Mouse (Mus musculus): ENCODE results near the gene Wnt4. TPM values are rescaled to one million over a fixed set of nuclear protein-coding genes. Genes with fewer than 3 reads are reported as not detected.

Wnt4 gene
- polyA plus RNA-seq, 1 experiment from 2014 or later, result 0.71 TPM

DNA sequence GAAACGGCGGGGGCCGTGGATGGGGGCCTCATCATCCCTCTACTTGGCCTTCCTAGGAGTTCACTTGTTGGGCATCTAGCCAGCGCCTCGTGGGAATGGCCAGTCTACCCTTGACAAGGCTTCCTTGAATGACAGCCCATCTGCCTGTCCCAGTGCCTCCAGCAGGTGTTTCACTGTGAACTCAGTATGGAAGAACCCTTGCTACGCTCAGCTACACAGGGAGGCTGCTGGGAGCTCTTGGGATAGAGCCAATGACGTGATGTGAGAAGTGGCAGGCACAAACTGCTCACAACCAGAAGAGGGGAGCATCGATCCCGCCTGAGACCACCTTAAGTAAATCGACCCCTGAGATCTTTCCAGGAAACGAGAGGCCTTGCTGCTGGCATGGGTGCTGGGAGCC, 23.7 kb upstream of the Wnt4 start:
- H3K4me1 ChIP-seq (ENCODE audit: control insufficient read depth, insufficient read depth, low read length), result no peaks in the 10 kb centered on the region
- no peak overlapping the region for H3K4me3 ChIP-seq (ENCODE audit: low read length)
- H3K9me3 ChIP-seq (replicated peaks; ENCODE audit: control insufficient read depth, low read length), result peaks cover 6% of the 10 kb centered on the region
- no peak overlapping the region for H3K4me2 ChIP-seq (ENCODE audit: low read depth, low read length)
- WGBS, result 56% methylated on average over 11 of the region's 11 CpGs
- no peaks in the 10 kb centered on the region for H3K27me3 ChIP-seq (ENCODE audit: control insufficient read depth, insufficient read depth, low read length)
- no peak overlapping the region for H3K9ac ChIP-seq (ENCODE audit: low read length)
- no peak overlapping the region for H3K27ac ChIP-seq (ENCODE audit: low read length)
- H3K36me3 ChIP-seq (ENCODE audit: control insufficient read depth, insufficient read depth), result no peaks in the 10 kb centered on the region
- no peak for ATAC-seq (replicated peaks; ENCODE audit: extremely low read depth, insufficient read depth, low FRiP score)

DNA sequence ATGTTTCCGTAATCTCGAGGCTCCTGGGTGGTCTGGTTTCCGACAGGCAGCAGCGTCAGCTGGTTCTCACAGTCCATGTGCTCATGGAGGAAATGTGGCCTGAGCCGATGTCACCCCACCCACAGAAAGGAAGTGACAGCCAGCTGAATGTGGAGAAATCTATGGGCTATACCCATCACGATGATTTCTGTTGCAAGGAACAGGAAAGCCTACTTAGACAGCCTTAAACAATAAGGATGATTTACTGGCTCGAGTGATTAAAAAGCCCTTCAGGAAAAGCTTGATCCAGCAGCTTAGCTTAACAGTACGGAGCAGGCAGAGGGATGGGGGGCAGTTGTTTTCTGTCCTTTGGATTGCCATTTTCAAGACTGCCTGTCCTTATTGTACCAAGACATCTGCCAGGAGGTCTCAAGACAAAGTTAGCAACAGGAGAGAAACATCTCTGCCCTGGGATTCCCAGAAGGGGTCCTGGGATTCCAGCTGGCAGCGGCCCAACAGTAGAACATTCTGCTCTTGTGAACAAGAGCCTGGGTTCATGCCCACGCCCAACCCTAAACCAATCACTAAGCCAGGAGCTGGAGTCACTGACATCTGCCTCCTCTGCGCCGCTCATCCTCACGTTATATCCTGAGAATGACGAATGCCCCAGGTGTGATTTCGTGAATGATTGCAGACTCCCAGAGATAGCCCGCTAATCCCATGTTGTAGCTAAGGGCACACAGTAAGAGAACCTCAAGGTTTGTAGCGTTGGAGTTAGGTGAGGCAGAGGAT, 22.9 kb upstream of the Wnt4 start:
- Histone ChIP-seq H3K27me3 (ENCODE audit: control insufficient read depth, insufficient read depth, low read length) (no peaks in the 10 kb centered on the region), H3K27ac (ENCODE audit: low read length) (no peak overlapping the region), H3K9ac (ENCODE audit: low read length) (no peak overlapping the region), H3K9me3 (replicated peaks; ENCODE audit: control insufficient read depth, low read length) (peaks cover 6% of the 10 kb centered on the region), H3K36me3 (ENCODE audit: control insufficient read depth, insufficient read depth) (no peaks in the 10 kb centered on the region), H3K4me1 (ENCODE audit: control insufficient read depth, insufficient read depth, low read length) (no peaks in the 10 kb centered on the region), H3K4me2 (ENCODE audit: low read depth, low read length) (no peak overlapping the region), H3K4me3 (ENCODE audit: low read length) (no peak overlapping the region)
- no peak for ATAC-seq (replicated peaks; ENCODE audit: extremely low read depth, insufficient read depth, low FRiP score)
- WGBS, result 64% methylated on average over 17 of the region's 17 CpGs

DNA sequence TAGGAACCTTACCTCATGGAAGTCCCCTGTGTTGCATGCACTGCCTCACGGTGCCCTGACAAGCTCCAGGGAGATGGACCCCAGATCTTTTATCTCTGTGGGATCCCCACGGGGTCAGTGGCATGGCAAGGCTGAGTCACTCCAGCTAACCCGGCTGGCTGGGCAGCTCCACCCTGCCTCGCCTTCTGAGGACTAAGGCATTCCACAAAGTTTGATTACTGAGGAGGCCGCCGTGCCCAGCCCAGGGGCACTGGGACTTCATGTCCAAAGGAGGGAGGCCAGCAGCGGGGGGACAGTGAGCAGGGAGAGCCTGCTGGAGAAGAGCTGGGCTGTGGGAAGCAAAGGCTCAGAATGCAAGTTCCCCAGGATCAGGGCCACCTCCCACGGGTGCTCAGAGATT, 21.7 kb upstream of the Wnt4 start:
- no peak overlapping the region for H3K4me2 ChIP-seq (ENCODE audit: low read depth, low read length)
- H3K27me3 ChIP-seq (ENCODE audit: control insufficient read depth, insufficient read depth, low read length), result no peaks in the 10 kb centered on the region
- H3K9ac ChIP-seq (ENCODE audit: low read length), result no peak overlapping the region
- no peak overlapping the region for H3K27ac ChIP-seq (ENCODE audit: low read length)
- no peaks in the 10 kb centered on the region for H3K4me1 ChIP-seq (ENCODE audit: control insufficient read depth, insufficient read depth, low read length)
- H3K9me3 ChIP-seq (replicated peaks; ENCODE audit: control insufficient read depth, low read length), result peaks cover 6% of the 10 kb centered on the region
- ATAC-seq (replicated peaks; ENCODE audit: extremely low read depth, insufficient read depth, low FRiP score), result no peak
- WGBS, result 67% methylated on average over 8 of the region's 8 CpGs
- no peak overlapping the region for H3K4me3 ChIP-seq (ENCODE audit: low read length)
- no peaks in the 10 kb centered on the region for H3K36me3 ChIP-seq (ENCODE audit: control insufficient read depth, insufficient read depth)

DNA sequence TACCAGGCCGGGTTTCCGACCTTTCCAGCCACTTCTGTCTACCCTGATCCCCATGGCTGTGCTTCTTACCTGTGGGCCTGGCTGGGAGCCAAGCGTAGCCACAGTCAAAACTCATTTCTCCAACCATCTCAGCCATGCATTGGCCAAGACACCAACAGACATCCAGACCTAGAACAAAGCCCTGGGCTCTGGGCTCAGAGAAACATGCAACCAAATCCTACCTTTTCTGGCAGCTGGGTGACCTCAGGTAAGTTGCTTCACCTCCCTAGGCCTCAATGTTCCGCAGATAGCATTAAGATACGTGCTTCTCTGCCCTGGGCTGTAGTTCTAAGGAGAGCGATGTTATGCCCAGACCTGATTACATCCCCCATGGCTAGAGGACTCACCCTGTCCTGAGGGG, 15.5 kb upstream of the Wnt4 start:
- Histone ChIP-seq H3K27ac (ENCODE audit: low read length) (no peak overlapping the region), H3K36me3 (ENCODE audit: control insufficient read depth, insufficient read depth) (no peaks in the 10 kb centered on the region), H3K9me3 (replicated peaks; ENCODE audit: control insufficient read depth, low read length) (no peaks in the 10 kb centered on the region), H3K27me3 (ENCODE audit: control insufficient read depth, insufficient read depth, low read length) (no peaks in the 10 kb centered on the region), H3K4me3 (ENCODE audit: low read length) (no peak overlapping the region), H3K4me2 (ENCODE audit: low read depth, low read length) (no peak overlapping the region), H3K4me1 (ENCODE audit: control insufficient read depth, insufficient read depth, low read length) (no peaks in the 10 kb centered on the region), H3K9ac (ENCODE audit: low read length) (no peak overlapping the region)
- 79% methylated on average over 6 of the region's 6 CpGs for WGBS
- ATAC-seq (replicated peaks; ENCODE audit: extremely low read depth, insufficient read depth, low FRiP score), result no peak

DNA sequence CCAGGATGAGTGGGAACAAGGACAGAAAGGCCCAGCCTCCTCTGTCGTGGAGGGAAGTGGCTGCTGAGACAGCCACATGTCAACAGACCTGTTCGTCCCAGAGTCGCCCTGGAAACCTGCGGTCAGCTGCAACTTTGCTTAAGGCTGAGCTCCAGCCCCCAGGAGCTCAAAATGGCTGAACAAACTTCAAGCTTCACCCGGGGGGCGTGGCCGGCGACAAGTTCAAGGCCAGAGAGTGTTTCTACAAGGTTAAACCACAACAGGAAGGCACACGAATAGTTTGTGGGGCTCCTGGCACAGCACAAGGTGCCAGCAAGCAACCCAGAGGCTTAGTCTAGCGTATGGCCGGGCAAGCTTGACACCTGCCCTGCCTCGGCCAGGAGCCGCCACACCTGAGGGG, 13.2 kb upstream of the Wnt4 start:
- Histone ChIP-seq H3K27me3 (ENCODE audit: control insufficient read depth, insufficient read depth, low read length) (0 out of 2 replicates have a peak, but pooled peaks cover 2% of the 10 kb centered on the region), H3K4me1 (ENCODE audit: control insufficient read depth, insufficient read depth, low read length) (no peaks in the 10 kb centered on the region), H3K4me2 (ENCODE audit: low read depth, low read length) (no peak overlapping the region), H3K9me3 (replicated peaks; ENCODE audit: control insufficient read depth, low read length) (no peaks in the 10 kb centered on the region), H3K27ac (ENCODE audit: low read length) (no peak overlapping the region), H3K4me3 (ENCODE audit: low read length) (no peak overlapping the region), H3K36me3 (ENCODE audit: control insufficient read depth, insufficient read depth) (no peaks in the 10 kb centered on the region), H3K9ac (ENCODE audit: low read length) (no peak overlapping the region)
- WGBS, result 69% methylated on average over 13 of the region's 13 CpGs
- ATAC-seq (replicated peaks; ENCODE audit: extremely low read depth, insufficient read depth, low FRiP score), result no peak

DNA sequence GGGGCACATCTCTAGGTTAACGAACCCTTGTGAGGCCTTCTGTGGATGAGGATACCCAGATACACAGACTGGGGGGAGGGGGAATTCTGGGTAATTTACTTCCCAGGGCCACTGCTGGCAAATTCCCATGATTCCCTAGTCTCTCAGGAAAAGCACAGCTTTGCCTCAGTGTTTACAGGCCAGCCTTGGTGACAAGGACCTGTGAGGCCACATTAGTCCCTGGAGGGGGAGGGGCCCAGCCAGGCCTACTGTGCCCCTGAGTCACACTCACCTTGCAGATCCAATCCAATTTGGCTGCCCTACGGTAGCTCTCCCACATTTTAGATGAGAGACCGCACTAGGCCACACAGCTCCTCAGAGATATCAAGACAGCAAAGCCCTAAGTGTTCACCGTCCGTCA, 12.2 kb upstream of the Wnt4 start:
- 0 out of 2 replicates have a peak, but pooled peaks cover 2% of the 10 kb centered on the region for H3K27me3 ChIP-seq (ENCODE audit: control insufficient read depth, insufficient read depth, low read length)
- H3K9me3 ChIP-seq (replicated peaks; ENCODE audit: control insufficient read depth, low read length), result no peaks in the 10 kb centered on the region
- H3K4me1 ChIP-seq (ENCODE audit: control insufficient read depth, insufficient read depth, low read length), result no peaks in the 10 kb centered on the region
- H3K27ac ChIP-seq (ENCODE audit: low read length), result no peak overlapping the region
- no peaks in the 10 kb centered on the region for H3K36me3 ChIP-seq (ENCODE audit: control insufficient read depth, insufficient read depth)
- no peak for ATAC-seq (replicated peaks; ENCODE audit: extremely low read depth, insufficient read depth, low FRiP score)
- no peak overlapping the region for H3K9ac ChIP-seq (ENCODE audit: low read length)
- 67% methylated on average over 5 of the region's 5 CpGs for WGBS
- H3K4me3 ChIP-seq (ENCODE audit: low read length), result no peak overlapping the region
- no peak overlapping the region for H3K4me2 ChIP-seq (ENCODE audit: low read depth, low read length)

DNA sequence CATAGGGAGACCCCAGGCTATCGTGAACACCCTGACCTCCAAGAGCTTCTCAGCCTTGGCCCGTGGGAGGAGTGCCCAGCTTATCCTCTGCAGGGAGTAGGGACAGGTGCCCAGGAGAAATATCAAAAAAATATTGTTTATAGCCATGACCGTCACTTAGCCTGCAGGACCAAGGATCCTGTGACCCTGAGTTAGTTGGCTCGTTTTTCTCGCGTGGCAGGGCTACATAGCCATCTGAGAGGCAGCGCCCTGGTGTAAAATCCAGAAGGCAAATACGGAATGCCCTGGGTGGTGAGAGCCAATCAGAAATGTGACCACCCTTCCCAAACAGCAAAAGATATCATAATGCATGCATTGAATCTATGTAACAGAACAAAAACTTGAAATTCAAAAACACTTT, 8.7 kb upstream of the Wnt4 start:
- Histone ChIP-seq H3K4me3 (ENCODE audit: low read length) (no peak overlapping the region), H3K9me3 (replicated peaks; ENCODE audit: control insufficient read depth, low read length) (no peaks in the 10 kb centered on the region), H3K9ac (ENCODE audit: low read length) (no peak overlapping the region), H3K4me1 (ENCODE audit: control insufficient read depth, insufficient read depth, low read length) (no peaks in the 10 kb centered on the region), H3K27ac (ENCODE audit: low read length) (no peak overlapping the region), H3K4me2 (ENCODE audit: low read depth, low read length) (no peak overlapping the region), H3K27me3 (ENCODE audit: control insufficient read depth, insufficient read depth, low read length) (0 out of 2 replicates have a peak, but pooled peaks cover 2% of the 10 kb centered on the region), H3K36me3 (ENCODE audit: control insufficient read depth, insufficient read depth) (no peaks in the 10 kb centered on the region)
- WGBS, result 78% methylated on average over 8 of the region's 8 CpGs
- no peak for ATAC-seq (replicated peaks; ENCODE audit: extremely low read depth, insufficient read depth, low FRiP score)

DNA sequence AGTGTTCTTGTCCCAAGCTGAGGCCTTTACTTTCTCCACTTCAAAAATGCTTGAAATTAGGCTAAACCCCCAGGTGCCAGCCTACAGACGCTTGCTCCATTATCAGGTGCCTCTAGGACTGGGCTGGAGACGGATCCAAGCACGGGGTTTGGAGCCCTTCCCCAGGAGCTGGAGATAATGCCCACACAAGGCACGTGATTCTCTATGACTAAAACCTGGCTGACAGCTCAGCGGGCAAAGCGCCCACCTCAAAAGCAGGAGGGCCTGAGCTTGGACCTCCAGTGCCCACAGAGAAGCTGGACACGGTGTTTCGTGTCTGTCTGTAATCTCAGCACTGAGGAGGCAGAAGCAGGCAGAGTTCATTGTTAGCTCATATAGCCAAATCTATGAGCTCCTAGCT, 5.4 kb upstream of the Wnt4 start:
- peaks cover 29% of the 10 kb centered on the region for H3K27me3 ChIP-seq (ENCODE audit: control insufficient read depth, insufficient read depth, low read length)
- H3K27ac ChIP-seq (ENCODE audit: low read length), result no peak overlapping the region
- H3K4me2 ChIP-seq (ENCODE audit: low read depth, low read length), result no peak overlapping the region
- no peak for ATAC-seq (replicated peaks; ENCODE audit: extremely low read depth, insufficient read depth, low FRiP score)
- 63% methylated on average over 8 of the region's 8 CpGs for WGBS
- H3K36me3 ChIP-seq (ENCODE audit: control insufficient read depth, insufficient read depth), result no peaks in the 10 kb centered on the region
- H3K4me1 ChIP-seq (ENCODE audit: control insufficient read depth, insufficient read depth, low read length), result peaks cover 10% of the 10 kb centered on the region
- H3K4me3 ChIP-seq (ENCODE audit: low read length), result no peak overlapping the region
- no peaks in the 10 kb centered on the region for H3K9me3 ChIP-seq (replicated peaks; ENCODE audit: control insufficient read depth, low read length)
- no peak overlapping the region for H3K9ac ChIP-seq (ENCODE audit: low read length)

DNA sequence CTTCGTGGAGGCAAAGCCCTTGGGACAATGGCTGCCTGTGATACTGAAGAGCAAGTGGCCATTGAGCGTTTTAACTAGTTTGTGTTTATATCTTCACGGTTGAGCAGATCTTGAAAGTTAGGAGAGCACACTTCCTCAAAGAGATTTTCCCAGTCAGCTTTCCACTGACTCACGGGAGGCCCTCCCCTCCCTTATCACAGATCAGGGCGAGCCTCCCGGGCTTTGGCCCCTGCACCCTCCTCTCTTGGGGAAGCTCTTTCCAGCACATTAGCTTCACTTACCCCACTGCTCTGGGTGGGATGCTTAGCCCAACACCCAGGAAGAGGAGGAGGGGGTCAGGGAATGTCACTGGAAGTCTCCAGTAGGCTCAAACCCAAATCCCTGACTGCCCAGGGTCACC, 3.0 kb upstream of the Wnt4 start:
- no peaks in the 10 kb centered on the region for H3K36me3 ChIP-seq (ENCODE audit: control insufficient read depth, insufficient read depth)
- WGBS, result 15% methylated on average over 6 of the region's 6 CpGs
- H3K9ac ChIP-seq (ENCODE audit: low read length), result no peak overlapping the region
- no peak overlapping the region for H3K27ac ChIP-seq (ENCODE audit: low read length)
- H3K4me2 ChIP-seq (ENCODE audit: low read depth, low read length), result no peak overlapping the region
- H3K4me3 ChIP-seq (ENCODE audit: low read length), result no peak overlapping the region
- ATAC-seq (replicated peaks; ENCODE audit: extremely low read depth, insufficient read depth, low FRiP score), result no peak
- peaks cover 51% of the 10 kb centered on the region for H3K27me3 ChIP-seq (ENCODE audit: control insufficient read depth, insufficient read depth, low read length)
- H3K4me1 ChIP-seq (ENCODE audit: control insufficient read depth, insufficient read depth, low read length), result peaks cover 14% of the 10 kb centered on the region
- no peaks in the 10 kb centered on the region for H3K9me3 ChIP-seq (replicated peaks; ENCODE audit: control insufficient read depth, low read length)

All from heart, embryonic 16.5 days (tissue).